Comparison of ENCODE assay signal across 8 mouse cellular contexts in genomic region chr4:110028461-110029188, GRCm38 (mm10). TPM values are rescaled to one million over a fixed set of nuclear protein-coding genes. Genes with fewer than 3 reads are reported as not detected.
DNase-seq lines count a peak whose midpoint lies in the region; ATAC-seq and TF ChIP-seq lines count a peak whose summit lies in the region.

No protein-coding gene starts in this region.

- TF ChIP-seq CTCF in cerebellum, adult 2 months (IDR thresholded peaks at IDR 0.05; ENCODE audit: borderline replicate concordance, insufficient read depth, low read depth, low read length): peak; percentile 54

- no peak overlapping the region; the same call in 1 of the 2 replicates for H3K4me2 ChIP-seq in midbrain, embryonic 16.5 days (ENCODE audit: low read length)

- no peak overlapping the region for H3K4me3 ChIP-seq in cerebellum, adult 2 months (replicated peaks; ENCODE audit: insufficient read depth, low read depth, low read length)
- H3K4me3 ChIP-seq in midbrain, embryonic 16.5 days (ENCODE audit: low read depth, low read length): no peak overlapping the region

- peak in 1 of 2 experiments; percentile 22 for DNase-seq in cerebellum, adult 2 months
- no peak for DNase-seq in cerebellum, adult 11-12 months
- DNase-seq in A20 (ENCODE audit: low read depth, low spot score): peak; percentile 50
- DNase-seq in c-Kit-positive CD71-negative TER-119-negative erythroid progenitor cells, embryonic 14.5 days (ENCODE audit: low read depth): peak; percentile 44
- peak; percentile 72 for DNase-seq in forelimb bud, embryonic 11.5 days (ENCODE audit: low read depth, low spot score)
- peak; percentile 29 for DNase-seq in kidney, postnatal 14 days
- no peak for DNase-seq in urinary bladder, postnatal 25 days (ENCODE audit: low spot score)

- 63% methylated on average over 6 of the region's 6 CpGs for WGBS in cerebellum, adult 2 months
- WGBS in midbrain, embryonic 16.5 days: 61% methylated on average over 6 of the region's 6 CpGs

- no peaks in the 10 kb centered on the region for H3K36me3 ChIP-seq in midbrain, embryonic 16.5 days (ENCODE audit: control insufficient read depth, insufficient read depth, low read length)

- no peak overlapping the region for H3K27ac ChIP-seq in cerebellum, adult 2 months (ENCODE audit: insufficient read depth, low read length)
- H3K27ac ChIP-seq in midbrain, embryonic 16.5 days (ENCODE audit: low read length): no peak overlapping the region

- no peak overlapping the region for H3K9ac ChIP-seq in midbrain, embryonic 16.5 days (ENCODE audit: low read depth, low read length)

- H3K9me3 ChIP-seq in midbrain, embryonic 16.5 days (replicated peaks; ENCODE audit: control insufficient read depth, low read length, poor library complexity, severe bottlenecking): no peaks in the 10 kb centered on the region

- no peaks in the 10 kb centered on the region for H3K4me1 ChIP-seq in cerebellum, adult 2 months (ENCODE audit: control insufficient read depth, insufficient read depth, low read length)
- H3K4me1 ChIP-seq in midbrain, embryonic 16.5 days (ENCODE audit: control insufficient read depth, insufficient read depth, low read length): no peaks in the 10 kb centered on the region

- TF ChIP-seq POLR2A in cerebellum, adult 2 months (IDR thresholded peaks at IDR 0.05; ENCODE audit: borderline replicate concordance, insufficient read depth, low read length): no peak

- peak; percentile 83 for ATAC-seq in midbrain, embryonic 16.5 days

- no peaks in the 10 kb centered on the region for H3K27me3 ChIP-seq in cerebellum, adult 2 months (ENCODE audit: control insufficient read depth, insufficient read depth, low read length)
- H3K27me3 ChIP-seq in midbrain, embryonic 16.5 days (ENCODE audit: control insufficient read depth, insufficient read depth, low read depth, low read length): peaks cover 7% of the 10 kb centered on the region

RNA-seq across cellular contexts. Expression of gene Dmrta2, which starts 50.8 kb away (rescaled TPM):
- 0.46 and 0.48 TPM in 2 replicates for polyA plus RNA-seq in cerebellum, adult 2 months (2012; rRNA removed)
- polyA plus RNA-seq in midbrain, embryonic 16.5 days (2015; fragmentation: Nextera tagmentation; extraction: Ambion mirVana): 0.44 and 0.67 TPM in 2 replicates

Comparison
In these comparisons a context has a peak if more than half of its experiments do, and no peak if none do; other contexts are left out.
1. DNase-seq: peak in A20 (single experiment), c-Kit-positive CD71-negative TER-119-negative erythroid progenitor cells, embryonic 14.5 days (single experiment), forelimb bud, embryonic 11.5 days (single experiment) and kidney, postnatal 14 days (single experiment); none in cerebellum, adult 11-12 months (single experiment) and urinary bladder, postnatal 25 days (single experiment).